Mouse (Mus musculus) E14TG2a.4 (cell line): Measurements from ENCODE around the gene Pdlim5.

ENCODE experiments used
- CTCF ChIP-seq: conservative IDR thresholded peaks from 2 replicates; pipeline ENCODE4 v1.5.1; 2014; ENCODE audit warnings: low read length
- NANOG ChIP-seq: IDR thresholded peaks from 2 replicates; pipeline ENCODE4 v1.6.1; 2014; ENCODE audit warnings: borderline replicate concordance, low read length, mixed read lengths

- TF ChIP-seq NANOG (no peak), CTCF (no peak)
Observed at GRCm38 (mm10) chr3:142323592-142323991, 71.9 kb downstream of the Pdlim5 start.
